ENCODE assay signal across 19 mouse cellular contexts in the genomic region with DNA sequence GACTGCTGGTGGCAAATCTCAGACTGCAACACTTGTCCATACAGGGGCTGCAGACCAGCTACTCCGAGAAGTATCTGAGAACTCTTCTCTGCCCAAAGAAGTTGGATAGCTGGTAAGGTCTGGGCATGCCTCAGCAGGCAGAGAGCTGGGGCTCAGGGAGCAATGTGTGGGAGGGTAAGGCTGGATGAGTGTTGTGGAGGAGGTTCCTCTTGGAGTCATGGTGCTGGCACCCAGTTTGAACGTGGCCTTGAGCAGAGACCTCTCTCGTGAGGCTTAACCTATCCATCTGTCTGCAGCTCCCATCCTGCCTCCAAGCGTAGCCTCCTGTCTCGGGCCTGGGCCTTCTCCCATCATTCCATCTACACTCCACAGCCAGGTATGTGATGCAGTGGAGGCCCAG. TPM values are rescaled to one million over a fixed set of nuclear protein-coding genes. Genes with fewer than 3 reads are reported as not detected.
DNase-seq lines count a peak whose midpoint lies in the region; ATAC-seq and TF ChIP-seq lines count a peak whose summit lies in the region.
"Had no signal": no experiment of that assay in that cellular context is flagged by ENCODE, and none has a peak within 500 bp of the region (broad histone marks: within the 10 kb centered on the region; RNA-seq: fewer than 3 reads in every experiment).

No protein-coding gene starts in this region.

- no peaks in the 10 kb centered on the region; the same call in 1 of the 2 replicates for H3K27me3 ChIP-seq in forebrain, embryonic 10.5 days (ENCODE audit: poor library complexity, severe bottlenecking)
- H3K27me3 ChIP-seq in forebrain, embryonic 16.5 days (replicated peaks; ENCODE audit: control insufficient read depth, insufficient read depth, low read length) = no peaks in the 10 kb centered on the region
- peaks cover 6% of the 10 kb centered on the region; the same call in 1 of the 2 replicates for H3K27me3 ChIP-seq in midbrain, embryonic 10.5 days (ENCODE audit: low read depth, poor library complexity, severe bottlenecking)
- H3K27me3 ChIP-seq in midbrain, postnatal 0 days (ENCODE audit: insufficient read depth, low read length) = no peaks in the 10 kb centered on the region
- H3K27me3 ChIP-seq in embryonic facial prominence, embryonic 10.5 days (replicated peaks; ENCODE audit: low read depth, poor library complexity, severe bottlenecking) = 0 out of 2 replicates have a peak, but pooled peaks cover 6% of the 10 kb centered on the region
- H3K27me3 ChIP-seq: forebrain, embryonic 13.5 days had no signal

- 86% methylated on average over 5 of the region's 5 CpGs for WGBS in forebrain, embryonic 10.5 days
- 87% methylated on average over 5 of the region's 5 CpGs for WGBS in forebrain, embryonic 16.5 days
- WGBS in midbrain, embryonic 10.5 days = 81% methylated on average over 5 of the region's 5 CpGs
- WGBS in midbrain, postnatal 0 days = 83% methylated on average over 5 of the region's 5 CpGs
- 85% methylated on average over 5 of the region's 5 CpGs for WGBS in embryonic facial prominence, embryonic 10.5 days

- DNase-seq in forebrain, embryonic 10.5 days (ENCODE audit: extremely low spot score, low spot score) = no peak
- no peak for DNase-seq in midbrain, embryonic 10.5 days (ENCODE audit: low spot score)
- no peak for DNase-seq in midbrain, postnatal 0 days (ENCODE audit: low spot score)
- DNase-seq in embryonic facial prominence, embryonic 10.5 days (ENCODE audit: low spot score) = no peak
- DNase-seq in gonadal fat pad, adult 2 months (ENCODE audit: low read depth) = peak; percentile 45
- DNase-seq in retina, postnatal 1 day = no peak
- DNase-seq: adrenal gland, postnatal 14 days; cerebellum, adult 18-20 months; gastrocnemius, adult 2 months; gastrocnemius, postnatal 25 days; heart, adult 11 months; heart, postnatal 36 days had no signal

- H3K4me1 ChIP-seq in forebrain, embryonic 10.5 days = peaks cover 49% of the 10 kb centered on the region
- peaks cover 2% of the 10 kb centered on the region; the same call in 1 of the 2 replicates for H3K4me1 ChIP-seq in forebrain, embryonic 16.5 days (replicated peaks; ENCODE audit: control insufficient read depth, insufficient read depth, low read length)
- peaks cover 51% of the 10 kb centered on the region for H3K4me1 ChIP-seq in midbrain, embryonic 10.5 days
- H3K4me1 ChIP-seq in midbrain, postnatal 0 days (ENCODE audit: insufficient read depth, low read length) = 0 out of 2 replicates have a peak, but pooled peaks cover 2% of the 10 kb centered on the region
- peaks cover 52% of the 10 kb centered on the region for H3K4me1 ChIP-seq in embryonic facial prominence, embryonic 10.5 days

- H3K36me3 ChIP-seq in forebrain, embryonic 10.5 days (replicated peaks) = peaks cover 56% of the 10 kb centered on the region
- H3K36me3 ChIP-seq in forebrain, embryonic 16.5 days (ENCODE audit: control insufficient read depth, insufficient read depth) = no peaks in the 10 kb centered on the region
- peaks cover 9% of the 10 kb centered on the region; the same call in 1 of the 2 replicates for H3K36me3 ChIP-seq in midbrain, embryonic 10.5 days
- no peaks in the 10 kb centered on the region for H3K36me3 ChIP-seq in midbrain, postnatal 0 days (ENCODE audit: insufficient read depth, low read length)
- H3K36me3 ChIP-seq in embryonic facial prominence, embryonic 10.5 days (replicated peaks) = peaks cover 84% of the 10 kb centered on the region
- H3K36me3 ChIP-seq: heart, embryonic 13.5 days had no signal

- no peak for TF ChIP-seq CTCF in midbrain, postnatal 0 days (IDR thresholded peaks at IDR 0.05)

- H3K9me3 ChIP-seq in forebrain, embryonic 10.5 days = no peaks in the 10 kb centered on the region
- no peaks in the 10 kb centered on the region for H3K9me3 ChIP-seq in forebrain, embryonic 16.5 days (ENCODE audit: control insufficient read depth, low read length)
- no peaks in the 10 kb centered on the region for H3K9me3 ChIP-seq in midbrain, embryonic 10.5 days (replicated peaks)
- no peaks in the 10 kb centered on the region for H3K9me3 ChIP-seq in midbrain, postnatal 0 days (ENCODE audit: low read length)
- no peaks in the 10 kb centered on the region for H3K9me3 ChIP-seq in embryonic facial prominence, embryonic 10.5 days
- H3K9me3 ChIP-seq: forebrain, embryonic 13.5 days; heart, embryonic 13.5 days had no signal

- H3K4me2 ChIP-seq in forebrain, embryonic 16.5 days (ENCODE audit: low read length) = no peak overlapping the region
- no peak overlapping the region for H3K4me2 ChIP-seq in midbrain, postnatal 0 days (ENCODE audit: low read depth, low read length, poor library complexity, severe bottlenecking)
- H3K4me2 ChIP-seq: forebrain, embryonic 13.5 days; heart, embryonic 13.5 days had no signal

- peak overlapping the region; percentile 76 for H3K27ac ChIP-seq in forebrain, embryonic 10.5 days
- no peak overlapping the region for H3K27ac ChIP-seq in forebrain, embryonic 16.5 days (ENCODE audit: low read length)
- peak overlapping the region; percentile 80 for H3K27ac ChIP-seq in midbrain, embryonic 10.5 days (replicated peaks)
- H3K27ac ChIP-seq in midbrain, postnatal 0 days (ENCODE audit: low read depth, low read length) = no peak overlapping the region
- H3K27ac ChIP-seq in embryonic facial prominence, embryonic 10.5 days (replicated peaks) = peak overlapping the region; percentile 31; the same call in 1 of the 2 replicates
- H3K27ac ChIP-seq: forebrain, embryonic 13.5 days; gastrocnemius, adult 2 months; heart, embryonic 13.5 days; hindbrain, postnatal 0 days had no signal

- no peak overlapping the region for H3K4me3 ChIP-seq in forebrain, embryonic 10.5 days
- no peak overlapping the region for H3K4me3 ChIP-seq in forebrain, embryonic 16.5 days (replicated peaks; ENCODE audit: low read length)
- no peak overlapping the region for H3K4me3 ChIP-seq in midbrain, embryonic 10.5 days
- H3K4me3 ChIP-seq in midbrain, postnatal 0 days (ENCODE audit: low read depth, low read length) = no peak overlapping the region
- no peak overlapping the region for H3K4me3 ChIP-seq in embryonic facial prominence, embryonic 10.5 days
- H3K4me3 ChIP-seq: forebrain, embryonic 13.5 days; gastrocnemius, adult 2 months; heart, embryonic 13.5 days had no signal

- no peak for ATAC-seq in forebrain, embryonic 16.5 days
- no peak for ATAC-seq in midbrain, postnatal 0 days (ENCODE audit: low FRiP score)
- ATAC-seq: forebrain, embryonic 13.5 days; hindbrain, postnatal 0 days had no signal

- no peak overlapping the region for H3K9ac ChIP-seq in forebrain, embryonic 16.5 days (replicated peaks; ENCODE audit: low read depth, low read length)
- H3K9ac ChIP-seq in midbrain, postnatal 0 days (replicated peaks; ENCODE audit: low read length, poor library complexity, severe bottlenecking) = no peak overlapping the region
- H3K9ac ChIP-seq: forebrain, embryonic 13.5 days; heart, embryonic 13.5 days had no signal

RNA-seq across cellular contexts. Expression of gene Ccdc33, which starts 26.8 kb away (rescaled TPM):
- 0.36 and 0.90 TPM in 2 replicates for polyA plus RNA-seq in forebrain, embryonic 10.5 days (2016; fragmentation: Nextera tagmentation; extraction: Ambion mirVana)
- 0.51 and 0.79 TPM in 2 replicates for polyA plus RNA-seq in forebrain, embryonic 16.5 days (2015; fragmentation: Nextera tagmentation; extraction: Ambion mirVana)
- polyA plus RNA-seq in midbrain, embryonic 10.5 days (2016; fragmentation: Nextera tagmentation; extraction: Ambion mirVana) = 0.51 and 0.62 TPM in 2 replicates
- total RNA-seq in midbrain, postnatal 0 days (2014; rRNA removed) = 0.24 and 0.27 TPM in 2 replicates
- 1.1 and 1.4 TPM in 2 replicates for polyA plus RNA-seq in midbrain, postnatal 0 days (2015; fragmentation: Nextera tagmentation; extraction: Ambion mirVana)
- polyA plus RNA-seq in embryonic facial prominence, embryonic 10.5 days (2016; fragmentation: Nextera tagmentation; extraction: Ambion mirVana) = 0.36 and 0.56 TPM in 2 replicates
- polyA plus RNA-seq in gonadal fat pad, adult 2 months (2012; rRNA removed) = 1.5 and 1.7 TPM in 2 replicates
- total RNA-seq: adrenal gland, postnatal 14 days; gastrocnemius, adult 2 months; gastrocnemius, postnatal 25 days; heart, postnatal 36 days; MEL had no signal
- polyA plus RNA-seq: C2C12; heart, postnatal 0 days had no signal

RNA-seq across cellular contexts. Expression of gene Islr, which starts 58.7 kb away (rescaled TPM):
- polyA plus RNA-seq in forebrain, embryonic 10.5 days (2016; fragmentation: Nextera tagmentation; extraction: Ambion mirVana) = 4.0 and 4.6 TPM in 2 replicates
- 16.8 and 25.5 TPM in 2 replicates for polyA plus RNA-seq in forebrain, embryonic 16.5 days (2015; fragmentation: Nextera tagmentation; extraction: Ambion mirVana)
- 7.4 and 15.4 TPM in 2 replicates for polyA plus RNA-seq in midbrain, embryonic 10.5 days (2016; fragmentation: Nextera tagmentation; extraction: Ambion mirVana)
- 55.6 and 68.8 TPM in 2 replicates for total RNA-seq in midbrain, postnatal 0 days (2014; rRNA removed)
- polyA plus RNA-seq in midbrain, postnatal 0 days (2015; fragmentation: Nextera tagmentation; extraction: Ambion mirVana) = 32.5 and 36.5 TPM in 2 replicates
- polyA plus RNA-seq in embryonic facial prominence, embryonic 10.5 days (2016; fragmentation: Nextera tagmentation; extraction: Ambion mirVana) = 13.8 and 18.2 TPM in 2 replicates
- 124 and 133 TPM in 2 replicates for polyA plus RNA-seq in gonadal fat pad, adult 2 months (2012; rRNA removed)
- total RNA-seq: MEL had no signal

RNA-seq across cellular contexts. Expression of gene Islr2, which starts 58.7 kb away (rescaled TPM):
- polyA plus RNA-seq in forebrain, embryonic 10.5 days (2016; fragmentation: Nextera tagmentation; extraction: Ambion mirVana) = 2.2 and 3.6 TPM in 2 replicates
- polyA plus RNA-seq in forebrain, embryonic 16.5 days (2015; fragmentation: Nextera tagmentation; extraction: Ambion mirVana) = 74.4 and 88.4 TPM in 2 replicates
- 5.2 and 8.1 TPM in 2 replicates for polyA plus RNA-seq in midbrain, embryonic 10.5 days (2016; fragmentation: Nextera tagmentation; extraction: Ambion mirVana)
- total RNA-seq in midbrain, postnatal 0 days (2014; rRNA removed) = 233 and 267 TPM in 2 replicates
- polyA plus RNA-seq in midbrain, postnatal 0 days (2015; fragmentation: Nextera tagmentation; extraction: Ambion mirVana) = 16.7 and 18.1 TPM in 2 replicates
- 1.5 and 2.2 TPM in 2 replicates for polyA plus RNA-seq in embryonic facial prominence, embryonic 10.5 days (2016; fragmentation: Nextera tagmentation; extraction: Ambion mirVana)
- 2.0 and 2.2 TPM in 2 replicates for polyA plus RNA-seq in gonadal fat pad, adult 2 months (2012; rRNA removed)

Comparison
In these comparisons a context has a peak if more than half of its experiments do, and no peak if none do; other contexts are left out.
1. H3K27ac ChIP-seq: peak in forebrain, embryonic 10.5 days (single experiment), midbrain, embryonic 10.5 days (single experiment) and embryonic facial prominence, embryonic 10.5 days (single experiment); none in forebrain, embryonic 16.5 days (single experiment) and midbrain, postnatal 0 days (single experiment).